Mouse (Mus musculus): ENCODE data around the gene Lcn10. TPM values are rescaled to one million over a fixed set of nuclear protein-coding genes. Genes with fewer than 3 reads are reported as not detected.
"Not testable (repeated sequence)": the region's sequence is repeated elsewhere in the genome, so short reads cannot be mapped to it uniquely, and the experiment has no call there.

The Lcn10 gene
- polyA plus RNA-seq, 1 experiment from 2014 or later: not detected

DNA sequence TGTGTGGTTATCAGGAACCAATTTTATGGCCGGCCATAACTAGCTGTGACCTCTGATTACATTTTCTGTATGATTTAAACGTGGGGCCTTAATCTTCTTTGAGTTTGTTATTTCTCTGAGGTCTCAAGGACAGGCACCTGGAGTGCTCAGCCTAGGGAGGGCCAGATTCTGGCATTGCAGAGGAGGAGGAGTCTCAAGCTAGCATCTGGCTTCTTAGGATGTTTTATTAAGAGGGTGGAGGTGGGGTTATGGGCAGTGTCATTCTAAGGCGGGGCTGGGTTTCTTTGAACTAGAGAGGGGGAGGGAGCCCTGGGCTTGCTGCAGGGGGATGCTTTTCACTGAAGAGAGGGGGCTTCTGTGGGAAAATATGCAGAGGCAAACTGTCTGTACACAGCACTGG is 29.1 kb downstream of the Lcn10 start:
- 13% methylated on average over 3 of the region's 3 CpGs for WGBS
- DNase-seq (ENCODE audit: low spot score); H3K36me3 ChIP-seq; H3K4me3 ChIP-seq; H3K27me3 ChIP-seq (ENCODE audit: low read depth, poor library complexity, severe bottlenecking); H3K27ac ChIP-seq; H3K9me3 ChIP-seq (replicated peaks): not testable (repeated sequence)
- peaks cover 24% of the 10 kb centered on the region for H3K4me1 ChIP-seq

DNA sequence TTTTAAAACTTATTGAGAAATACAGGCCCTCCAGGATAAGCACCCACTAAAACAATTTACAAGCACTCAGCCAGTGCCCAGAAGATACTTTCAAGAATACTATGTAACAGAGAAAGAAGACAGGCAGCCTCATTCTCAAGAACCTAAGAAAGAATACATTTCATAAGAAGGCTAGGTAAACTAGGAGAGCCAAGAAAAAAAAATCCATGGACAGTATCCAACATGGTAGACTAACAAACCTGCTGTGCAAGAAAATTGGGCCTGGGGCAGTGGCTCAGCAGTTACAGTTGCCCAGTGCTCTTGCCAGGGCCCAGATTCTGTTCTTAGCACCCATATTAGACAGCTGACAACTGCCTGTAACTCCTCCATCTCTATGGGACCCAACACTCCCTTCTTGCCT is 34.7 kb downstream of the Lcn10 start:
- Histone ChIP-seq H3K4me1 (no peaks in the 10 kb centered on the region), H3K27ac (no peak overlapping the region), H3K4me3 (no peak overlapping the region), H3K9me3 (replicated peaks) (no peaks in the 10 kb centered on the region), H3K36me3 (no peaks in the 10 kb centered on the region), H3K27me3 (ENCODE audit: low read depth, poor library complexity, severe bottlenecking) (no peaks in the 10 kb centered on the region)
- no peak for DNase-seq (ENCODE audit: low spot score)

DNA sequence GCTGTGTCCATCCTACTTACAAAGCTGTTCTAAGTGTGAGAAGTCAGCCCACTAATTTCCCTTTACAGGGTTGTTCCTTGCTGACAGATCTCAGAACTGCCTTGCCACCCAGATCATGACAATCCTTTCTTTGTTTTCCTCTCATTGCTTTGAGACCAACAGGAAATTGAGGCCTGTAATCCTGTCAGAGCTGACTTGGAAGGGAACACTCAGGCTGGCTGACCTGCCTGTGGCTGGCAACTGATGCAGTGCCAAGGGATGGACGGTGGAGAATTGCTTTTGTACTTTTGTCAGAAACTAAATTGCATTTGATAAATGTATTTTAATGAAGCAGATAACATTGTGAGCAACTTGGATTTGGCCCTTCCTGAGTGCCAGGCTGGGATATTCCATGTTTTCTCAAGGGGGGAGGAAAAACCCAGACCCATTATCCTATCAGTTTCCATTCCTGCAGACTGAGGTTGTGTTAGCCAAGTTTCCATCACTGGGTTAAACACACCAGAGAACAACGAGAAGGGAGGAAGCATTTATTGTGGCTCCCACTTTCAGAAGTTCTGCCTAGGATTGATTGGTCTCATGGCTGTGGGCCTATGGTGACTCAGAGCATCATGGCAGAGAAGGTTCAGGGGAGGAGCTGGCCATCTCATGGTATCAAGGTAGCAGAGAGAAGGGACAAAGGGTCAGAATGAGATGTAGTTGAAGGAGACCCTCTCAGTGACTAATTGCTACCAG is 50.8 kb downstream of the Lcn10 start:
- 0 out of 2 replicates have a peak, but pooled peaks cover 2% of the 10 kb centered on the region for H3K4me1 ChIP-seq
- H3K4me3 ChIP-seq: no peak overlapping the region
- no peak for DNase-seq (ENCODE audit: low spot score)
- WGBS: 70% methylated on average over 2 of the region's 2 CpGs
- H3K9me3 ChIP-seq (replicated peaks): no peaks in the 10 kb centered on the region
- H3K36me3 ChIP-seq: no peaks in the 10 kb centered on the region
- H3K27ac ChIP-seq: no peak overlapping the region
- no peaks in the 10 kb centered on the region for H3K27me3 ChIP-seq (ENCODE audit: low read depth, poor library complexity, severe bottlenecking)

Other genes with a start within 250 kb of the Lcn10 start
- gene Clic3, start 225.9 kb upstream of the Lcn10 start, polyA plus RNA-seq (2016; fragmentation: Nextera tagmentation; extraction: Ambion mirVana): 0.30 and 1.1 TPM in 2 replicates
- gene Paxx, start 221.6 kb upstream of the Lcn10 start, polyA plus RNA-seq (2016; fragmentation: Nextera tagmentation; extraction: Ambion mirVana): 10.0 and 14.6 TPM in 2 replicates
- not detected in 2 replicates for gene Ptgds, start 212.7 kb upstream of the Lcn10 start, polyA plus RNA-seq (2016; fragmentation: Nextera tagmentation; extraction: Ambion mirVana)
- gene Lcn12, start 188.8 kb upstream of the Lcn10 start, polyA plus RNA-seq (2016; fragmentation: Nextera tagmentation; extraction: Ambion mirVana): not detected in 2 replicates
- gene Fbxw5, start 182.0 kb upstream of the Lcn10 start, polyA plus RNA-seq (2016; fragmentation: Nextera tagmentation; extraction: Ambion mirVana): 83.6 and 94.6 TPM in 2 replicates
- 6.1 and 7.0 TPM in 2 replicates for gene C8g, start 181.0 kb upstream of the Lcn10 start, polyA plus RNA-seq (2016; fragmentation: Nextera tagmentation; extraction: Ambion mirVana)
- gene Traf2, start 135.8 kb upstream of the Lcn10 start, polyA plus RNA-seq (2016; fragmentation: Nextera tagmentation; extraction: Ambion mirVana): 46.1 and 46.2 TPM in 2 replicates
- gene Edf1, start 124.9 kb upstream of the Lcn10 start, polyA plus RNA-seq (2016; fragmentation: Nextera tagmentation; extraction: Ambion mirVana): 307 and 320 TPM in 2 replicates
- gene Mamdc4, start 107.9 kb upstream of the Lcn10 start, polyA plus RNA-seq (2016; fragmentation: Nextera tagmentation; extraction: Ambion mirVana): 2.3 and 8.2 TPM in 2 replicates
- gene Phpt1, start 107.5 kb upstream of the Lcn10 start, polyA plus RNA-seq (2016; fragmentation: Nextera tagmentation; extraction: Ambion mirVana): 157 and 161 TPM in 2 replicates
- gene Ajm1, start 101.0 kb upstream of the Lcn10 start, polyA plus RNA-seq (2016; fragmentation: Nextera tagmentation; extraction: Ambion mirVana): 0.06 and 0.08 TPM in 2 replicates
- 83.3 and 88.5 TPM in 2 replicates for gene Rabl6, start 74.2 kb upstream of the Lcn10 start, polyA plus RNA-seq (2016; fragmentation: Nextera tagmentation; extraction: Ambion mirVana)
- 0.13 TPM in 1 of 2 replicates, not detected in the other for gene Ccdc183, start 65.0 kb upstream of the Lcn10 start, polyA plus RNA-seq (2016; fragmentation: Nextera tagmentation; extraction: Ambion mirVana)
- gene Tmem141, start 60.7 kb upstream of the Lcn10 start, polyA plus RNA-seq (2016; fragmentation: Nextera tagmentation; extraction: Ambion mirVana): 17.0 and 20.7 TPM in 2 replicates
- gene Fcna, start 54.7 kb upstream of the Lcn10 start, polyA plus RNA-seq (2016; fragmentation: Nextera tagmentation; extraction: Ambion mirVana): 0.34 and 0.43 TPM in 2 replicates
- gene Lcn8, start 29.6 kb upstream of the Lcn10 start, polyA plus RNA-seq (2016; fragmentation: Nextera tagmentation; extraction: Ambion mirVana): not detected in 2 replicates
- gene Lcn5, start 24.8 kb upstream of the Lcn10 start, polyA plus RNA-seq (2016; fragmentation: Nextera tagmentation; extraction: Ambion mirVana): not detected in 2 replicates
- not detected in 2 replicates for gene Lcn6, start 5.9 kb upstream of the Lcn10 start, polyA plus RNA-seq (2016; fragmentation: Nextera tagmentation; extraction: Ambion mirVana)
- gene Obp2a, start 17.3 kb downstream of the Lcn10 start, polyA plus RNA-seq (2016; fragmentation: Nextera tagmentation; extraction: Ambion mirVana): not detected in 2 replicates
- gene Bmyc, start 24.0 kb downstream of the Lcn10 start, polyA plus RNA-seq (2016; fragmentation: Nextera tagmentation; extraction: Ambion mirVana): 73.4 and 77.5 TPM in 2 replicates
- not detected in 2 replicates for gene Obp2b, start 54.3 kb downstream of the Lcn10 start, polyA plus RNA-seq (2016; fragmentation: Nextera tagmentation; extraction: Ambion mirVana)
- not detected in 2 replicates for gene Lcn3, start 82.8 kb downstream of the Lcn10 start, polyA plus RNA-seq (2016; fragmentation: Nextera tagmentation; extraction: Ambion mirVana)
- gene Lcn11, start 94.3 kb downstream of the Lcn10 start, polyA plus RNA-seq (2016; fragmentation: Nextera tagmentation; extraction: Ambion mirVana): not detected in 2 replicates
- not detected in 2 replicates for gene Gm13539, start 99.5 kb downstream of the Lcn10 start, polyA plus RNA-seq (2016; fragmentation: Nextera tagmentation; extraction: Ambion mirVana)
- gene Glt6d1, start 133.1 kb downstream of the Lcn10 start, polyA plus RNA-seq (2016; fragmentation: Nextera tagmentation; extraction: Ambion mirVana): not detected in 2 replicates
- not detected in 2 replicates for gene Lcn9, start 140.4 kb downstream of the Lcn10 start, polyA plus RNA-seq (2016; fragmentation: Nextera tagmentation; extraction: Ambion mirVana)
- gene Sohlh1, start 164.5 kb downstream of the Lcn10 start, polyA plus RNA-seq (2016; fragmentation: Nextera tagmentation; extraction: Ambion mirVana): not detected in 2 replicates
- 0.20 TPM in 1 of 2 replicates, not detected in the other for gene Kcnt1, start 181.0 kb downstream of the Lcn10 start, polyA plus RNA-seq (2016; fragmentation: Nextera tagmentation; extraction: Ambion mirVana)

All from limb, embryonic 10.5 days (tissue).